Mouse (Mus musculus) hindbrain, embryonic 14.5 days (tissue): ENCODE data around the gene Pitpnb. TPM values are rescaled to one million over a fixed set of nuclear protein-coding genes. Genes with fewer than 3 reads are reported as not detected.

Experiments used
- ATAC-seq: fragments of 200-750 bp; cut with Nextera tagmentation; 2 replicates; pipeline ENCODE4 v1.8.0; 2017; ENCODE audit warnings: moderate number of reproducible peaks, mild to moderate bottlenecking, moderate TSS enrichment, moderate library complexity; ENCODE audit not compliant: low FRiP score
- DNase-seq: peaks from one replicate; pipeline ENCODE4 v3.0.0-alpha.2; 2015; ENCODE audit warnings: low spot score
- H3K27ac ChIP-seq: fragments of 300-500 bp; sonication (generic); 2 replicates; pipeline ENCODE4 v1.5.1; 2014; ENCODE audit warnings: mild to moderate bottlenecking, moderate library complexity
- H3K27me3 ChIP-seq: fragments of 300-500 bp; sonication (generic); 2 replicates; pipeline ENCODE4 v1.6.1; 2014; ENCODE audit warnings: mild to moderate bottlenecking, low read length, mixed read lengths; ENCODE audit not compliant: control insufficient read depth, insufficient read depth
- H3K36me3 ChIP-seq: fragments of 300-500 bp; sonication (generic); replicated peaks from 2 replicates; pipeline ENCODE4 v1.6.1; 2014; ENCODE audit not compliant: control insufficient read depth, insufficient read depth
- H3K4me1 ChIP-seq: fragments of 300-500 bp; sonication (generic); replicated peaks from 2 replicates; pipeline ENCODE4 v1.6.1; 2014; ENCODE audit warnings: antibody characterized with exemption, low read length, mixed read lengths; ENCODE audit not compliant: control insufficient read depth, insufficient read depth
- H3K4me2 ChIP-seq: fragments of 300-500 bp; sonication (generic); replicated peaks from 2 replicates; pipeline ENCODE4 v1.6.1; 2014; ENCODE audit warnings: mild to moderate bottlenecking, moderate library complexity
- H3K4me3 ChIP-seq: fragments of 300-500 bp; sonication (generic); replicated peaks from 2 replicates; pipeline ENCODE4 v1.5.1; 2014; ENCODE audit warnings: mild to moderate bottlenecking, low read length
- H3K9ac ChIP-seq: fragments of 300-500 bp; sonication (generic); 2 replicates; pipeline ENCODE4 v1.6.1; 2014
- H3K9me3 ChIP-seq: fragments of 300-500 bp; sonication (generic); 2 replicates; pipeline ENCODE4 v1.6.1; 2016; ENCODE audit warnings: low read length; ENCODE audit not compliant: control insufficient read depth
- WGBS: fragments of 180-500 bp; shearing (Covaris S2); extraction: QIAGEN DNeasy Blood & Tissue Kit; methylation state at CpG from one replicate; pipeline ENCODE4 v1.1.7; 2014; 5-methylcytosine and 5-hydroxymethylcytosine counted together
- polyA plus RNA-seq: library from polyadenylated mRNA; unstranded; fragments of >200 nt; fragmentation: Nextera tagmentation; extraction: Ambion mirVana; gene quantifications from 2 replicates; pipeline ENCODE4 v1.2.1, GENCODE M21; 2014

Pitpnb gene
- polyA plus RNA-seq, 1 experiment from 2014 or later: 95.2 TPM

- no peak overlapping the region for H3K4me3 ChIP-seq
- no peak overlapping the region for H3K4me2 ChIP-seq
- peaks cover 37% of the 10 kb centered on the region for H3K36me3 ChIP-seq
- H3K4me1 ChIP-seq: peaks cover 33% of the 10 kb centered on the region
- H3K27ac ChIP-seq: no peak overlapping the region
- H3K27me3 ChIP-seq: no peaks in the 10 kb centered on the region
- no peaks in the 10 kb centered on the region for H3K9me3 ChIP-seq
- no peak overlapping the region for H3K9ac ChIP-seq
- ATAC-seq (no peak), DNase-seq (peak; percentile 81)
- 36% methylated on average over 3 of the region's 3 CpGs for WGBS
Observed at GRCm38 (mm10) chr5:111364533-111364932, 34.0 kb downstream of the Pitpnb start.

- H3K9me3 ChIP-seq: no peaks in the 10 kb centered on the region
- no peak overlapping the region for H3K4me3 ChIP-seq
- peaks cover 35% of the 10 kb centered on the region for H3K4me1 ChIP-seq
- no peak for DNase-seq
- 61% methylated on average over 5 of the region's 5 CpGs for WGBS
- no peak overlapping the region for H3K4me2 ChIP-seq
- no peak for ATAC-seq
- peaks cover 30% of the 10 kb centered on the region for H3K36me3 ChIP-seq
- H3K27me3 ChIP-seq: no peaks in the 10 kb centered on the region
- no peak overlapping the region for H3K9ac ChIP-seq
- H3K27ac ChIP-seq: peak overlapping the region; percentile 49
Observed at GRCm38 (mm10) chr5:111366140-111366539, 35.6 kb downstream of the Pitpnb start.

GRCm38 (mm10) chr5:111367937-111368517 is 37.5 kb downstream of the Pitpnb start:
- Histone ChIP-seq H3K36me3 (peaks cover 33% of the 10 kb centered on the region), H3K4me1 (peaks cover 35% of the 10 kb centered on the region), H3K4me3 (no peak overlapping the region), H3K9ac (peak overlapping the region; percentile 12), H3K27me3 (no peaks in the 10 kb centered on the region), H3K4me2 (peak overlapping the region; percentile 3; the same call in 1 of the 2 replicates), H3K9me3 (no peaks in the 10 kb centered on the region), H3K27ac (peak overlapping the region; percentile 88)
- ATAC-seq: no peak
- 37% methylated on average over 11 of the region's 11 CpGs for WGBS
- DNase-seq: no peak

- H3K4me2 ChIP-seq: peak overlapping the region; percentile 3
- peaks cover 35% of the 10 kb centered on the region for H3K4me1 ChIP-seq
- H3K27me3 ChIP-seq: no peaks in the 10 kb centered on the region
- H3K9ac ChIP-seq: peak overlapping the region; percentile 12; the same call in 1 of the 2 replicates
- ATAC-seq: peak; percentile 82
- H3K4me3 ChIP-seq: no peak overlapping the region
- WGBS: 26% methylated on average over 5 of the region's 5 CpGs
- no peaks in the 10 kb centered on the region for H3K9me3 ChIP-seq
- H3K36me3 ChIP-seq: peaks cover 38% of the 10 kb centered on the region
- peak; percentile 74 for DNase-seq
- H3K27ac ChIP-seq: peak overlapping the region; percentile 88
Observed at GRCm38 (mm10) chr5:111368576-111368975, 38.0 kb downstream of the Pitpnb start.

- H3K4me1 ChIP-seq: no peaks in the 10 kb centered on the region
- H3K27me3 ChIP-seq: no peaks in the 10 kb centered on the region
- H3K9ac ChIP-seq: no peak overlapping the region
- H3K27ac ChIP-seq: no peak overlapping the region
- no peak overlapping the region for H3K4me3 ChIP-seq
- WGBS: 89% methylated on average over 4 of the region's 4 CpGs
- no peaks in the 10 kb centered on the region for H3K9me3 ChIP-seq
- ATAC-seq (no peak), DNase-seq (no peak)
- no peak overlapping the region for H3K4me2 ChIP-seq
- H3K36me3 ChIP-seq: peaks cover 71% of the 10 kb centered on the region
Observed at GRCm38 (mm10) chr5:111375616-111376015, 45.1 kb downstream of the Pitpnb start.

GRCm38 (mm10) chr5:111376276-111377020 is 45.9 kb downstream of the Pitpnb start:
- DNase-seq (no peak), ATAC-seq (no peak)
- H3K4me2 ChIP-seq: no peak overlapping the region
- peaks cover 70% of the 10 kb centered on the region for H3K36me3 ChIP-seq
- no peaks in the 10 kb centered on the region for H3K9me3 ChIP-seq
- 92% methylated on average over 24 of the region's 24 CpGs for WGBS
- H3K27ac ChIP-seq: no peak overlapping the region
- no peak overlapping the region for H3K4me3 ChIP-seq
- no peaks in the 10 kb centered on the region for H3K4me1 ChIP-seq
- no peaks in the 10 kb centered on the region for H3K27me3 ChIP-seq
- H3K9ac ChIP-seq: no peak overlapping the region

GRCm38 (mm10) chr5:111378126-111378993 is 47.8 kb downstream of the Pitpnb start:
- H3K36me3 ChIP-seq: peaks cover 64% of the 10 kb centered on the region

GRCm38 (mm10) chr5:111383335-111383734 is 52.8 kb downstream of the Pitpnb start:
- WGBS: 86% methylated on average over 5 of the region's 5 CpGs
- Histone ChIP-seq H3K9ac (no peak overlapping the region), H3K27ac (no peak overlapping the region), H3K27me3 (no peaks in the 10 kb centered on the region), H3K9me3 (no peaks in the 10 kb centered on the region), H3K4me1 (no peaks in the 10 kb centered on the region), H3K4me2 (no peak overlapping the region), H3K36me3 (peaks cover 71% of the 10 kb centered on the region), H3K4me3 (no peak overlapping the region)
- no peak for ATAC-seq
- DNase-seq: no peak

More at GRCm38 (mm10) chr5:111378126-111378993, 47.8 kb downstream of the Pitpnb start:
- no peak overlapping the region for H3K27ac ChIP-seq
- H3K27me3 ChIP-seq: no peaks in the 10 kb centered on the region
- H3K9me3 ChIP-seq: no peaks in the 10 kb centered on the region
- no peaks in the 10 kb centered on the region for H3K4me1 ChIP-seq
- H3K4me3 ChIP-seq: no peak overlapping the region
- no peak overlapping the region for H3K4me2 ChIP-seq
- 77% methylated on average over 7 of the region's 7 CpGs for WGBS
- no peak overlapping the region for H3K9ac ChIP-seq
- ATAC-seq (no peak), DNase-seq (no peak)

GRCm38 (mm10) chr5:111390911-111391310 is 60.3 kb downstream of the Pitpnb start:
- Histone ChIP-seq H3K9me3 (no peaks in the 10 kb centered on the region), H3K27ac (no peak overlapping the region), H3K4me3 (no peak overlapping the region), H3K36me3 (peaks cover 30% of the 10 kb centered on the region), H3K27me3 (no peaks in the 10 kb centered on the region), H3K4me1 (peaks cover 34% of the 10 kb centered on the region), H3K4me2 (no peak overlapping the region), H3K9ac (no peak overlapping the region)
- WGBS: 81% methylated on average over 10 of the region's 10 CpGs
- ATAC-seq (no peak), DNase-seq (no peak)
